Mouse (Mus musculus) embryonic facial prominence, embryonic 10.5 days (tissue): ENCODE data around the gene Alad. TPM values are rescaled to one million over a fixed set of nuclear protein-coding genes. Genes with fewer than 3 reads are reported as not detected.
A peak's percentile ranks its signal among the peaks of the same experiment; 100 is the strongest.
"Not testable (repeated sequence)": the region's sequence is repeated elsewhere in the genome, so short reads cannot be mapped to it uniquely, and the experiment has no call there.

Experiments used
- DNase-seq: peaks from one replicate; pipeline ENCODE4 v3.0.0-alpha.2; 2017; ENCODE audit warnings: low spot score
- H3K27ac ChIP-seq: fragments of 300-500 bp; sonication (generic); replicated peaks from 2 replicates; pipeline ENCODE4 v1.5.1; 2016; ENCODE audit warnings: mild to moderate bottlenecking
- H3K27me3 ChIP-seq: fragments of 300-500 bp; sonication (generic); replicated peaks from 2 replicates; pipeline ENCODE4 v1.6.1; 2016; ENCODE audit warnings: low read depth, mild to moderate bottlenecking; ENCODE audit not compliant: poor library complexity, severe bottlenecking
- H3K36me3 ChIP-seq: fragments of 300-500 bp; sonication (generic); replicated peaks from 2 replicates; pipeline ENCODE4 v1.6.1; 2016; ENCODE audit warnings: mild to moderate bottlenecking, moderate library complexity
- H3K4me1 ChIP-seq: fragments of 300-500 bp; sonication (generic); 2 replicates; pipeline ENCODE4 v1.6.1; 2016
- H3K4me3 ChIP-seq: fragments of 300-500 bp; sonication (generic); 2 replicates; pipeline ENCODE4 v1.5.1; 2016; ENCODE audit warnings: mild to moderate bottlenecking, moderate library complexity
- H3K9me3 ChIP-seq: fragments of 300-500 bp; sonication (generic); 2 replicates; pipeline ENCODE4 v1.6.1; 2016; ENCODE audit warnings: mild to moderate bottlenecking
- WGBS: fragments of 180-500 bp; shearing (Covaris S2); methylation state at CpG from one replicate; pipeline ENCODE4 v1.1.7; 2016; 5-methylcytosine and 5-hydroxymethylcytosine counted together
- polyA plus RNA-seq: library from polyadenylated mRNA; unstranded; fragments of >200 nt; fragmentation: Nextera tagmentation; extraction: Ambion mirVana; gene quantifications from 2 replicates; pipeline ENCODE4 v1.2.1, GENCODE M21; 2016

Gene Alad
- polyA plus RNA-seq, 1 experiment from 2014 or later = 106 TPM

- DNase-seq = no peak
- WGBS = 88% methylated on average over 8 of the region's 8 CpGs
- Histone ChIP-seq H3K9me3 (no peaks in the 10 kb centered on the region), H3K4me3 (no peak overlapping the region), H3K36me3 (peaks cover 26% of the 10 kb centered on the region), H3K27ac (no peak overlapping the region), H3K4me1 (peaks cover 8% of the 10 kb centered on the region), H3K27me3 (no peaks in the 10 kb centered on the region)
These were observed 22.9 kb downstream of the Alad start for GRCm38 (mm10) chr4:62496815-62497214.

- Histone ChIP-seq H3K4me3 (no peak overlapping the region), H3K27ac (no peak overlapping the region), H3K4me1 (peaks cover 2% of the 10 kb centered on the region; the same call in 1 of the 2 replicates), H3K27me3 (no peaks in the 10 kb centered on the region), H3K36me3 (peaks cover 26% of the 10 kb centered on the region), H3K9me3 (no peaks in the 10 kb centered on the region)
- WGBS = 85% methylated on average over 8 of the region's 8 CpGs
- DNase-seq = no peak
These were observed 23.8 kb downstream of the Alad start for GRCm38 (mm10) chr4:62495946-62496345.

DNA sequence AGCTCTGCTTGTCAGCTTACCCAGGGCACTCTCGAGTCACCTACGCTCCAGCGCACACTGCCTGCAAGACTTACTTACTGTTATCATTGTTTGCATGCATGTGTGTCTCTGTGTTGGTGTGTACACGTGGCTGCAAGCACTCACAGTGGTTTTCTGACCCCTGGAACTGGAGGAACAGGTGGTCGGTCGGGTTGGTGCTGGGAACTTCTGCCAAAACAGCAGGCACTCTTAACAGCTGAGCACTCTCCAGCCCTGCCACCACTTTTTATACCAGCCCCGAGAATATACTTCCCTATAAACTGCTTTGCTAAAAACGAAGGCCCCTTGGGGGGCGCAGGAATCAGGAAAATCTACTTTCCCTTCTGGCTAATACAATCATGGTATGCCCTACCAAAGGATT lies 25.5 kb downstream of the Alad start:
- 72% methylated on average over 9 of the region's 9 CpGs for WGBS
- no peak overlapping the region for H3K27ac ChIP-seq
- peaks cover 17% of the 10 kb centered on the region for H3K36me3 ChIP-seq
- no peak overlapping the region for H3K4me3 ChIP-seq
- no peaks in the 10 kb centered on the region for H3K4me1 ChIP-seq
- no peak for DNase-seq
- no peaks in the 10 kb centered on the region for H3K9me3 ChIP-seq
- H3K27me3 ChIP-seq = no peaks in the 10 kb centered on the region

GRCm38 (mm10) chr4:62492682-62493081 lies 27.0 kb downstream of the Alad start:
- H3K4me3 ChIP-seq = no peak overlapping the region
- H3K27ac ChIP-seq = no peak overlapping the region
- no peaks in the 10 kb centered on the region for H3K9me3 ChIP-seq
- peaks cover 4% of the 10 kb centered on the region; the same call in 1 of the 2 replicates for H3K4me1 ChIP-seq
- 84% methylated on average over 2 of the region's 2 CpGs for WGBS
- DNase-seq = no peak
- no peaks in the 10 kb centered on the region for H3K27me3 ChIP-seq
- peaks cover 2% of the 10 kb centered on the region; the same call in 1 of the 2 replicates for H3K36me3 ChIP-seq

DNA sequence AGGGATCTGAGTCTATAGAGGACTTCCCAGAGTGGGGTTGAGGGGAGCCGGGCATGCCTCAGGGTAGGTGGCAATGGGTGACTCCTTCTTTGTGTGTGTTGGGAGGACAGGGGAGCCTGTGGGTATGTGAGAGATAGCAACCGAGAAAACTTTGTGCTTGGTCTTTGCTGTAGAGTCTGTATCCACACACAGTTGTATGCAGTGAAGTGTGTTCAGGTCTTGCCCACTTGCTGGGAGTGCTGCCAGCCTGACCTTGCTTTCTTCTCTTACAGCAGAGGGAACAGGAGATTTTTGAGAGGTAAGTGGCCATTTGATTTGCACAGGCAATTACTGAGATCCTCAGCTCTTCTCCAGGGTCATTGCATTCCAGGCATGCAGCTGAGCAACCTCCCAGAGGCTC lies 31.8 kb downstream of the Alad start:
- DNase-seq = no peak
- Histone ChIP-seq H3K27me3 (no peaks in the 10 kb centered on the region), H3K4me3 (no peak overlapping the region), H3K9me3 (no peaks in the 10 kb centered on the region), H3K4me1 (peaks cover 15% of the 10 kb centered on the region), H3K27ac (no peak overlapping the region), H3K36me3 (no peaks in the 10 kb centered on the region)
- WGBS = 84% methylated on average over 2 of the region's 2 CpGs

DNA sequence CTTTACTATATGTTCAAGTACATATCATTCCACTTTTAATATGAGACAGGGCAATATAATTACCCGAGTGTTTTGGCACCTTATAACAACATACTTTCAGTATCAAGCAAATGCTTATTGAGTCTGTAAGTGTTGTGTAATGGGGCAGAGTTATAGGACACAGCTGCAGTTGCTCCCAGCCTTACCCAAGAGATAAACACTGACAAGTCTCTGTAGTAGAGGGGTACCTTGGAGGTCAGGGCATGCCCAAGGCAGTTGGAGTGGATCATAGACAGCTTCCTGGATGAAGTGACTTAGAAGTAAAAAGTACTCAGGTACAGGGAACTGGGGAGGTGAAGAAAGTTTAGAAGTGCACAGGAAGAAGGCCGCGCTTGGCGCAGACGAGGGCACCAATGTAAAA lies 32.5 kb downstream of the Alad start:
- 96% methylated on average over 5 of the region's 5 CpGs for WGBS
- no peak for DNase-seq
- Histone ChIP-seq H3K36me3 (no peaks in the 10 kb centered on the region), H3K27ac (no peak overlapping the region), H3K27me3 (0 out of 2 replicates have a peak, but pooled peaks cover 5% of the 10 kb centered on the region), H3K9me3 (no peaks in the 10 kb centered on the region), H3K4me1 (peaks cover 15% of the 10 kb centered on the region), H3K4me3 (no peak overlapping the region)

DNA sequence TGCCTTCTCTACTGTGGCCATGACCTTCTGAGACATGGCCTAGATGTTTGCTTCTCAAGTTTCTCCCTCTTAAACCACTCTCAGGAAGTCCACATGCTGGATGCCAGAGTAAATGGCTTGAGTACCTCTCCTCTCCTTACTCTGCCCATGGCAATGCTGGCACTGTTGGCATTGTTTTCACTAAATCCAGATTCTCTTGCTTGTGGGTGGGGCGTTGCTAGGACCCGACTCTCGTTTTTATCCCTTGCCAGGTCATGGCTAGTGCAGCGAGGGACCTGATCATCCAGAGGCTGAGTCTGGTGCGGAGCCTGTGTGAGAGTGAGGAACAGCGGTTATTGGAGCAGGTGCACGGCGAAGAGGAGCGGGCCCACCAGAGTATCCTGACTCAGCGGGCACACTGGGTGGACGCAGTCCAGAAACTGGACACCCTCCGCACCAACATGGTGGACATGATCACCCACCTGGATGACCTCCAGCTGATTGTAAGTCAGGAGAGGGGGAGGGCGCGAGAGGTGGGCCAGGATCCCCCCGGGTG lies 33.5 kb downstream of the Alad start:
- WGBS = 92% methylated on average over 15 of the region's 15 CpGs
- Histone ChIP-seq H3K27me3 (peaks cover 14% of the 10 kb centered on the region), H3K9me3 (no peaks in the 10 kb centered on the region), H3K27ac (no peak overlapping the region), H3K4me3 (no peak overlapping the region), H3K4me1 (peaks cover 15% of the 10 kb centered on the region), H3K36me3 (no peaks in the 10 kb centered on the region)
- no peak for DNase-seq

GRCm38 (mm10) chr4:62485450-62486161 lies 34.1 kb downstream of the Alad start:
- Histone ChIP-seq H3K27ac (no peak overlapping the region), H3K27me3 (peaks cover 20% of the 10 kb centered on the region), H3K36me3 (no peaks in the 10 kb centered on the region), H3K4me1 (peaks cover 15% of the 10 kb centered on the region), H3K4me3 (no peak overlapping the region), H3K9me3 (no peaks in the 10 kb centered on the region)
- 88% methylated on average over 8 of the region's 8 CpGs for WGBS
- no peak for DNase-seq

DNA sequence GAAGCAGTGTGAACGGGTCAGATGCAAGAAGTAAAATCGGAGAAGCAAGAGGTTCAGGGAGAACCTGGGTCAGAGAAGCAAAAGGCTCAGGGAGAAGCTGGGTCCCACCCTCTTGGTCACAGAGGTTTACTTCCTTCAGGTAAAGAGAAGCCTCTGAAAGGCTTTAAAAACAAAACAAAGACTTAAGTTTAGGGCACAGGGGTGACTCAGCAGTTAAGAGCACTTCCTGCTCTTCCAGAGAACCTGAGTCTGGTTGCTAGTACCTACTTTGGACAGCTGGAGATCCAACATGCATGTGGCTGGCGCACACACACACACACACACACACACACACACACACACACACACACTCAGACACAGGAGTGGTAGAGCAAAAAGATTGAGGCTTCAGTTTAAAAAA lies 34.8 kb downstream of the Alad start:
- Histone ChIP-seq H3K4me3 (no peak overlapping the region), H3K4me1 (peaks cover 20% of the 10 kb centered on the region), H3K36me3 (no peaks in the 10 kb centered on the region), H3K27me3 (peaks cover 27% of the 10 kb centered on the region), H3K9me3 (no peaks in the 10 kb centered on the region), H3K27ac (no peak overlapping the region)
- 86% methylated on average over 3 of the region's 3 CpGs for WGBS
- DNase-seq = no peak

- Histone ChIP-seq H3K9me3 (no peaks in the 10 kb centered on the region), H3K27me3 (peaks cover 58% of the 10 kb centered on the region), H3K36me3 (no peaks in the 10 kb centered on the region), H3K27ac (no peak overlapping the region), H3K4me3 (no peak overlapping the region), H3K4me1 (peaks cover 9% of the 10 kb centered on the region)
- WGBS = 51% methylated on average over 10 of the region's 10 CpGs
- DNase-seq = no peak
These were observed 38.8 kb downstream of the Alad start for GRCm38 (mm10) chr4:62480709-62481605.

- Histone ChIP-seq H3K4me1 (peaks cover 9% of the 10 kb centered on the region), H3K9me3 (no peaks in the 10 kb centered on the region), H3K4me3 (peak within 1 kb of the TSS; percentile 61), H3K27me3 (peaks cover 58% of the 10 kb centered on the region), H3K36me3 (no peaks in the 10 kb centered on the region), H3K27ac (no peak within 1 kb of the TSS)
- peak; percentile 66 for DNase-seq
- WGBS = 2% methylated on average over 71 of the region's 71 CpGs
These were observed 39.6 kb downstream of the Alad start, which contains the start of gene Bspry for GRCm38 (mm10) chr4:62479937-62480708. Gene Bspry, plus strand, starts transcription at chr4:62480053.

DNA sequence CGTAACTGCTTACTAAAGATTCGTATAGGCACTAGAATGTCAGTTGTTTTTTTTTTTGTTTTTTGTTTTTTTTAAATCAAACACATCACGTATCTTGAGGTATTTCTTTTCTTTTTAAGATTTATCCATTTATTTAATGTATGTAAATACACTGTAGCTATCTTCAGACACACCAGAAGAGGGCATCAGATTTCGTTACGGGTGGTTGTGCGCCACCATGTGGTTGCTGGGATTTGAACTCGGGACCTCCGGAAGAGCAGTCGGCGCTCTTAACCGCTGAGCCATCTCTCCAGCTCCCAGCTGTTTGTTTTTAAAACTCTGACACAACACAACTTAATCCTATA lies 40.2 kb downstream of the Alad start:
- peak overlapping the region; percentile 61 for H3K4me3 ChIP-seq
- peaks cover 58% of the 10 kb centered on the region for H3K27me3 ChIP-seq
- 12% methylated on average over 11 of the region's 11 CpGs for WGBS
- H3K4me1 ChIP-seq, DNase-seq, H3K9me3 ChIP-seq, H3K36me3 ChIP-seq, H3K27ac ChIP-seq: not testable (repeated sequence)
